Mouse (Mus musculus): ENCODE data around the gene Mindy4.

The Mindy4 gene

DNA sequence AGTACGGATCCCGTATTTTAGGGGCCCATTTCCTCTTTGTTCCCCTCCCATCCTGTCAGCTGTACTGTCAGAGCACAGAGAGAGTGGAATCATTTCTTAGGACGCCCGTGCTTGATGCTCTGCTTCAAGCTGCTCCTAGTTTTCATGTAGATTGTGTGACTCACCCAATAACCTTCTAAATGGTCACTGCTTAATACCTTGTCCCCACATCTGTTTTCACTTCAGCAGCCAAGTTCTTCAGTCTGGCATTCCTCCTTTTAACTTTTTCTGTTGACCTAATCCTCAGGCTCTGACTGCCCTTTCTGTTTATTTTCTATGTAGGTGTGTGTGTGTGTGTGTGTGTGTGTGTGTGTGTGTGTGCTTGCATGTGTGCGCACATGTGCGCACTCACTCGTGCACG lies 4.6 kb downstream of the Mindy4 start:
- no peak for DNase-seq (ENCODE audit: low spot score)

DNA sequence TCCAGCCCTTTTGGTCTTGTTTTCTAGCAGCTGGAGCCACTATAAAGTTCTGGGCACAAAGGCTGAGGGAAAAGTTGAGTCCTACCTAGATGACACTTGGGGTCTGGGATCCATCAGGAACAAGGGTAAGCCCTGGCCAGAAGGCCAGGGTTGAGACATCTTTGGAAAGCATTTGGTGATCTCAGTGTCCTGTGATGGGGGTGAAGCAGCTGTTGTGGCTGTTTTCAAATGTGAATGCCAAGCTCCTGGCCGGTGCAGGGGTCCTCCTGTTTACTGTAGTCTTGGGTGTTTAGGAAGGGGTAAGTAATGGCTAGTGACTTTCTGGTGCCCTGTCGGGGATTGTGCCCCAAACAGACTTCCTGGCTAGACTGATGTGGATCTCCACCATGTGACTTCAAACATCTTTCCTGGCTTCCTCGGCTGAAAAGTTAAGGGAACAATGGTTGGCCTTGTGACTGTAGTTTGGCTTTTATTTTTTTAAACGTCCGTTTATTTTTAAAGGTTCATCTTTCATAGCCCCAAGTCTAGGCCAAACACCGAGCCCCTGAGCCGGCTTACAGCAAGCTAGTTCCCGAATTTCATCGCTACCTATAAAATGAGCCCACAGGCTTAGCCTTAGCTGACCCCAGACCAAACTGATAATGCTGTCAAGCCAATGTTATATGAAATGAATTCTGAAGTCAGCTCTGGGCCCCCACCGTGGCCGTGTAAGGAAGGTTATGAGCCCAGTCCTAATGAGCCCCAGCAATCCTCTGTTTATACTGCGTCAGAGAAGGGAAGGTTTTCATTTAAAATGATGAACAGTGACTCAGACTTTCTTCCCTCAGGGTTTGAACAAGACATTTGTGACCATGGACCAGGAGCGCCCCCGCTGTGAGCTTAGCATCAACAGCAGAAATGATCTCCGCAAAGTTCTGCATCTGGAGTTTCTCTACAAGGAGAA lies 7.5 kb downstream of the Mindy4 start:
- no peak for DNase-seq (ENCODE audit: low spot score)

DNA sequence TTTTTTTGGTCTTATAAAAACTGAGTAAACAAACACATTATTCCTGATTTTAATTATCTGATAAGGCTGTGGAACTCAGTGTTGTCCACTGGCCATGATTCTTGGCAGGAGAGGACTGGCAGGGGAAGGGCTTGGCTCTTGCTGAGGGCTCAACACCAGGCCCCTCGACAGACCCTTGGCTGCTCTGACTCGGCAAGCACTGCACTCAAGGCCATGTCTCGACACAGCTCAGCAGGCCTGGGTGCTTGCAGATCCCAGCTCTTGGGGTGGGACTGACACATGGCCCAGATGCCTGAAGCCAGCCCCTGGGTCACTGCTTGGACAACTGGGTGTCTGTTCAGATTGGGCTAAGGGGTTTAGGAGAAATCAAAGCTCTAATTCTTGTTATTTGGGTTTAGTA lies 11.4 kb downstream of the Mindy4 start:
- DNase-seq (ENCODE audit: low spot score), result no peak

DNA sequence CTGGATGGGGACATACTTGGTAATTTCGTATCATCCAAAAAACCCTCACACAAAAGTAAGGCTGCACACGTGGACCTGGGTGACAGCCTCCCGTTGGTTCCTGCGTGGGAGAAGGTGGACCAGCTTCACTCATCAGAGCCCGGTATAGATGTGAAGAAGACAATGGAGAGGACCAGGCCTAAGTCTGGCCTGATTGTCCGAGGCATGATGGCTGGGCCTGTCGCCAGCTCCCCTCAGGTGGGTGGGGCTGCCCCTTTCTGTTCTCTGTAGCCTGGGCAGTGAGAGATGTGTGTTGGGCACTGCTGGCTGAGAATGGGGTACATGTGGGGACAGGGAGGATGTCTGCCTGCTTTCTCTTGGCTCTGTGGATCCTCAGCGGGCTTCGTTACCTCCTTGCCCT lies 15.0 kb downstream of the Mindy4 start:
- no peak for DNase-seq (ENCODE audit: low spot score)

DNA sequence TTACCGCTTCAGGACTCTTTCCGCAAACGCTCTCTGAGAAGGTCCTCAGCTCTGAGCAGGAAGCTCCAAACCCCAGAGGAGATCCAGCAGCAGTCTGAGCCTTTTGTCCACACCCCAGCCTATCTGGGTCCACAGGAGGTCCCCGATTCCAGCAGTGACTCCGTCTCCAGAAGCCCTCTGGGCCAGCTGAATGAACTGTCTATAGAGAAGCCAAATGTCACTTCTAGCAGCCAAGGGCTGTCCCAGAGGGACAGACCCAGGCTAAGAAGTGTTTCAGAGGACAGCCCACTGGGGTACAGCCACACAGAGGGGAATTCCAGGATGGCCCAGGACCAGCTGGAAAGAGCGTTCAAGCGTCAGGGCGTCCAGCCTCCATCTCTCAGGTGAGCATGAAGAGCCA lies 20.8 kb downstream of the Mindy4 start:
- no peak for DNase-seq (ENCODE audit: low spot score)

DNA sequence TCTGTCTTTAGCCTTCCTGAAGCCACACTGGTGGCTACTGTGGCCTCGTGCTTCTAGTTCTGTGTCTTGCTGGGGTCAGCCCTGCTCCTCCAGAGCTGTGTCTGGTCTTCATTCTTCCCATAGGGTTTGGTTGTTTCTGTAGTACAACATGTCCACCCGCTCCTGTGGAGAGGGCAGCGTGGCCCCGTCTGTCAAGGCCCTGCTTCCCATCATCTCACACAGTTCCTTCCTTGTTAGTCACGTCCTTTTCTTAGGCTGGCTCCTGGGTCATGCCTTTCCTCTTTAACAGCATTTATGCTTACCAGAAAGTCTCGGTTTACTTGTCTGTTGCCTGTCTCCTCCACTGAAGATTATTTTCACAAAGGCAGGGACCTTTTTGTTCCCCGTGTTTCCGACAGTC lies 26.9 kb downstream of the Mindy4 start:
- no peak for DNase-seq (ENCODE audit: low spot score)

DNA sequence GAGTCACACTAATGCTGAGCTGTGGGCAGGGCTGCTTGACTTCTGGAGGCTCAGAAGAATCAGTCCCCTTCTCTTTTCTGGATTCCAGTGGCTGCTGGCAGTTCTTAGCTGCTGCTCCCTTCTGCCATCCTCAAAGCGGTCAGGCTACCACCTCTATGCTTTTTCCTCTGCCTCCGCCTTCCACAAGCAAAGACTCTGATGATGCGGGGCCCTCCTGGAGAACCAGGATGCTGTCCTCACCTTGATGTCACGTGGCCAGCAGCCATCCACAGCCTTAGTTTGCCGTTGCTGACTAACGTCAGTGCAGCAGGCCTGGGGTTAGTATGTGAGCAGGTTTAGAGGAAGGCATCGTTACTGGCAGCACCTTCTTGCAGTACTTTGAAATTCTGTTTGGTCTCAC lies 28.9 kb downstream of the Mindy4 start:
- DNase-seq (ENCODE audit: low spot score), result no peak

DNA sequence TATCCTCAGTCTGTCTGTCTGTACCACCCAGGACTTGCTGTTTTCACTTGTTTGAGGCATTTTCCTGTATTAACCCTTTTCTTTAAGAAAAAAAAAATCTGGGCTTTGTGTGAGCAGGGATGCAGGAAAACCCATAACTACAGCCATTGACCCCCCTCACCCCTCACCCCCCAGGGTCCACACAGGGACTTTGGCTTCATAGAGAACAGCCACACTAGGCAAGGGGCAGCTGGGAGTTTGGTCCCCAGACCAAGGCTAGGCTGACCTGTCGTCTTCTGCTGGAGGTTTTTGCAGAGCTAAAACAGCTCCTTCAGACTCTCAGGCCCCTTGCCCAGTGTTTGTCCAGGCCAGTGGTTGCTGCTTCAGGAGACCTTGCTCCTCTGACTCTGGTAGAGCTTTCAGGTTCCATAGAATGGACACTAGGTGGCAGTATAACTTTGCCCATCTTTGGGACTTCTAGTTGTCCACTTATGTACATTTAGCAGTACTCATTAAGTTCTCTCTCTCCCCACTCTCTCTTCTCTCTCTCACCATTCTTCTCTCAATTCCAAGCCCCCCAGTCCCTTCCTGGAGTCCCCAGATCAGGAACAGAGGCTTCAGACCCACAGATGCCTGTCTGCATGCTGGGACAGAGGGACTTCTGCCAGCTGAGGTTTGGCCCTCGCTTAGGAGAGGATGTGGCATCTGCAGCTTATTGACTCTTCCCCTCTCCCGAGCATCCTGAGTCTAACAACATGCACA lies 29.5 kb downstream of the Mindy4 start:
- peak; percentile 90 for DNase-seq (ENCODE audit: low spot score)

DNA sequence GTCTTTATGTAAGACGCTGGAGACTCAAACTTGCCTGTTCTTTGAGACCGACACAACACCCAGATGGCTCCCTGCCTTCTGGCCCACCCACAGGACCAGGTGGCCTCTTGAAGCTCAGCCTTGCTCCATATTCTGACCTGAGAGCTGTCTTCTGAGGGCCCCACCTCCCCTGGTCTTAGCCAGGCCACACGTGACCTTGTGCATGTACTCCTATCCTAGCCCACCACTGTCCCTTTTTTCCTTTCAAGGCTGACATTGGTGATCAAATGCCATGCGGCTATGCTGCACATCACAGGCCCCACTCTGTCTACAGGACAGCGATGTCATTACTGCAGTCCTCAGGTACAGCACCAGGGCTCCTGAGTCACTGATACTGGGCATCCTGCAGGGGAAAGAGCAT lies 30.1 kb downstream of the Mindy4 start:
- no peak for DNase-seq (ENCODE audit: low spot score)

DNA sequence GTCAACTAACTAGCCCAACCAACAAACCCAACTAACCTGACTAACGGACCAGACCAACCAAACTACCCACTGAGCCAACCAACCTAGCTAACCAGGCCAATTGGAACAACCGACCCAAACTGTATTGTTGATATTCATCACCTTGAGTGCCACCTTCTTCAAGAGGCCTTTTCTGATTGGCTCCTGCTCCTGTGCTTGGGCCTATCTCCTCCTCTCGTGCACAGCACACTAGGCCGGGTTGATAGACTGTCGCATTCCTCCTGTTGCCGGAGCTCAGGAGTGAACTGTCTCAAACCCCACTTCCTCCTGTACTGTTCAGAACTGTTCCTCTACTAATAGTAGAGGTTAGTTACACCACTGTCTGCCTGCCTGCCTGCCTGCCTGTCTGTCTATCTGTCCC lies 31.5 kb downstream of the Mindy4 start:
- DNase-seq (ENCODE audit: low spot score), result no peak

DNA sequence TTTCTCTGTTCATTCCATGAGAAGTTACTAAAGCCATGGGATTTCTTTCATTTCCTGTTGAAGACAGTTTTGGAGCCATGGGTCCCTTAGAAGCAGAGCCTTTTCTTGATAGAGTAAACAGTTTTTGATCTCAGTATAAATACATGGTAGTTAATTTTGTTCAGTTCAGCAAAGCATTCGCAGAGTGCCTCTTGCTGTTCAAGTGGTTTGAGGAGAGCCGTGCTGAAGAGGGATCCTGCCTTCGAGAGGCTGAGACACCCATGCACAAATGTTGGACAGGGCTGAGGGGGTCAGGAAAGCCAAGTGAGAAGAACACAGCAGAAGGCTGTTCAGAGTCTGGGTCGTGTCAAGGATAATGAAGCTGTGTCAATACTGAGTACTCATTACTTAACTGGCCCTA lies 32.5 kb downstream of the Mindy4 start:
- no peak for DNase-seq (ENCODE audit: low spot score)

DNA sequence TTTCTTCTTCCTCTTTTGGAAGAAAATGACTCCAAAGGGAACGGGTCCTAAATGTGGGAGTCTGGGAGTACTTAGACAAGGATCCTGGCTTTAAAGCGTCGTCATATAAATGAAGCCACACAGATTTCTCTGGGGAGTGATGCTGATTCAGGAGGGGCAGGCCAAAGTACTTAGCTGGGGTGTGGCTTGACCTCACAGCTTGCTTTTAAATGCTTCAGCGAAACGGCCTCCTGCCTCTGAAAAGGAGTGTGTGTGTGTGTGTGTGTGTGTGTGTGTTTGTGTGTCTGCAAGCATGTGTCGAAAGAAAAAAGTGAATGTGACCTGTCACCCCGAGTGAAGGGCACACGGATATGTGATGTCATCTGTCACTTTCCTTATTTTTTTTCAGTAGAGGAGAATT lies 36.7 kb downstream of the Mindy4 start:
- DNase-seq (ENCODE audit: low spot score), result no peak

DNA sequence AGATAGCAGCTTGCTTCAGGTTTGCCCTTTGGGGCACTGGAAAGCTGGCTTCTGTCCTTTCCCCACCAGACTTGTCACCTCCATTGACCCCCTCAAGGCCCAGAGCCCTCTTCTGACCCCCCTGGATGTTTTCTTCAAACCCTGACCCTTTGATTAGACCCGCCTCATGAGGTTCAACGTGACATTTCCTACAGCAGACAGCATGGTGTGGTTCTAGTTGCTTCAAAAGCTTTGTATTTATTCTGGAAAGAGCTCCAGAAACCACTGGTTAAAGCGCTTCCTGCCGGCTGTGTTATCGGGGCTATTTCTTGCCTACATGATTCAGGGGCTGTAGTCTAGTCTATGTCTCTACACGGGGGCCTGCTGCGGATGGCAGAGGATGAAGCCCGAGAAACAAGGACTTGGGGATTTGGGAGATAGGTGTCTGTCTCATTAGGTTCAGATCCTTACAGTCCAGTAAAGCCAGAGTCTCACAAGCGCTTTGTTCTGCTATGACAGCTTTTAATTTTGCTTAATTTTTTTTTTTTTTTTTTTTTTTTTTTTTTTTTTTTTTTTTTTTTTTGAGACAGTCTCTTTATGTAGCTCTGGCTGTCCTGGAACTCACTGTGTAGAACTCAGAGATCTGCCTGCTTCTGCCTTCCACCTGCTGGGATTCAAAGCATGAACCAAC lies 37.5 kb downstream of the Mindy4 start:
- no peak for DNase-seq (ENCODE audit: low spot score)

DNA sequence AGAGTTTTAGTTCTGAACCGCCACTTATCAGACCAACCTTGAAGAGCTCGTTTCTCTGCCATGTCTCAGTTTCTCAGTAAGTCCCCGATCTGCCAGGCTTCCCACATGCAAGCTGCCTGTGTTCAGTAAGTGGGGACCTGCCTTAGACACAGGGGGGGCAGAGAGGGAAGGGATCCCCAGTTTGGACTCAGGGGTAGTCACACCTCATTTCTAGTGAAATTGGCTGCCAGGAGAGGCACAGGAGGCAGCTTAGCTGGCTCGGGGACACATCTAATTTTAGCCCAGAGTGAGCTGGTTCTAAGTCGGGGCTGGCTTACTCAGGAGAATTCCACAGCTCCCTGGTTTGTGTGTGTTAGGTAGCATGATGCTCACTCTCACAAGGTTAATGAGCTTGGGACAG lies 38.3 kb downstream of the Mindy4 start:
- DNase-seq (ENCODE audit: low spot score), result no peak

DNA sequence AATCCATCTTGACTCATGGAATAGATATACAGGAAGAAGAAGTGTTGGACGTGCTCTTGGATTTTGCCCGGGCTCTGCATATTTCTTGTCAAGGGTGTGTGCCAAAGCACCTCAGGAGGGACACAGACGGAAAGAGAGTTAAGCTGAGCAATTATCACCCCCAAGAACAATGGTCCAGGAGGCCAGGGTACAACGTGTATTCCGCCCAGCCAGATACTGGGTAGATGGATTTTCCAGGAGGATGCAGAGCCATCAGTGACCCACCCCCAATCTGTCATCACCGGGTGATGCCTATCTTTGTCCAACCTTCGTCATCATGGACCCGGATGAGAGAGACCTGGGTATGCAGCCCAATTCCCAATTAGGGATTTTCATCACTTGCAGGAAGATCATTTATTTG lies 42.5 kb downstream of the Mindy4 start:
- no peak for DNase-seq (ENCODE audit: low spot score)

DNA sequence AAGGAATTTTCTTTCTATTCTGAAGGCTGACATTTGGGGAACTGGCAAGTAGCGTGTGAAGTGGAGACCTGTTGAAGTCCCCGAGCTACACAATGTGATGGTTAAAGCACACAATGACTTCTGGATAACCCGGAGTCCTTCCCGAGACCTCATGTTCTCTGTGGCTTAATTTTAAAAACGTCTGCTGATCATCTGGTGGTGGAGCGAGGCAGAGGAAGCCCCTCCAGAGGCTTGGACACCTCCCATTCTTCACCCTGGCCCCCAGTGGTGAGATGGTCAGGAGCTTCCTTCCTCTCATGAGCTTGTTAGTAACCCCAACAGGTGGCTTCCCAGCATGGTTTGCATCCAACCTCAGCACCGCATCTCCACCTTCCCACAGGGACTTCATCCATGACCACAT lies 43.3 kb downstream of the Mindy4 start:
- no peak for DNase-seq (ENCODE audit: low spot score)

DNA sequence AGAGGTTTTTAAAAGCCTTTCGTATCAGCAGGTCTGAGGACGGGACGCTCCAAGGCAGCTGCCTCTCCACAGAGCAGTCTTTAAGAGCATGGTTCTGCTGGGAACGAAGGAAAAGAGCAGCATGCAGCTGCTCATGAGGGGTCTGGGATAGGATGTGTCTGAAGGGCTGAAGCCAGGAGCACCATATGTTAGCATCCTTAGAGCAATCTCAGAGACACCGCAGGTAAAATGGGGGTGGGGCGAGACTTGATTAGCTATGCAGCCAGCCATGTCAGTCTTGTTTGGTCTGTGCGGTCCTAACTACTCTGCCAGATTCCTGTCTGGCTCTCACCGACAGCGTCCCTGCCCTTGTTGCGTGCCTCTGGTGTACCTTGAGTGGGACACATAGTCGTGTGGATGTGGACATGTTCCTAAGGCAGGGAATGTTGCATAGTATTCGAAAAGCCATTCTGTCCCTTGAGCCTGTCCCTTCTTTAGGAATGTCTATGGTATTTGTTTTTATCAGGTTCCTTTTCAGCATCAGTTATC lies 43.8 kb downstream of the Mindy4 start:
- no peak for DNase-seq (ENCODE audit: low spot score)

DNA sequence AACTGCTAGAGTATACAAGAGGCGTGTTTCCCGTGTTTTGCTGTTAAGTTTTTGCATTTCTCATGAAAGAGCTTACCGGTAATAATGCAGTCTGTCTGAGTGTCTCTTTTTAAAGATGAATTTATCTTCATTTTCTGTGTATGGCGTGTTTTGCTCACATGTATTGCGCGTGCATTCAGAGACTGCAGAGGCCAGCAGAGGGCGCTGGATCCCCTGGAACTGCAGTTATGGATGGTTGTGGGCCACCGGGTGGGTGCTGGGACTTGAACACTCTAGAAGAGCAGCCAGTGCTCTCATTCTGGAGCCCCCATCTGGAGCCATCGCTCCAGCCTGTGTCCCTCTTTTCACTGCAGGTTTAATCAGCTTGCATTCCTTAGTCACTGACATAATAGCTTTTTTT lies 46.1 kb downstream of the Mindy4 start:
- no peak for DNase-seq (ENCODE audit: low spot score)

DNA sequence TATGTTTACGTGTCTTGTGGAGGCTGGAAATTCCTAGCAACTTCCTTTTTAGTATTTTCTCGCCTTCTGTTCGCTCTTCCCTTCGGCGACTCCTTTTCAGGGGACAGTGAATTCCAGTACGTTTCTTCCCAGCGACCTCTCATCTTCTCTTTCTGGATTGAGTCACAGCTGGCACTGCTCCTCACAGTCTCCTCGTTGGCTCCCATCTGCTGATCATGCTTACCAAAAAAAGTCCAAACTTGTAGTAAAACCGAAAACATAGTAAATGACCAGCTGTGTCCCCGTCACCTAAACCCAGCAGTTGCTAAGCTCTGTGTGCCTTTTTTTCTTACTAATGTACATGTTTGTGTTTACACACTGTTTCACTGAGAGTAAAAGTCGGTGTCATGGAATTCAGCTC lies 47.6 kb downstream of the Mindy4 start:
- DNase-seq (ENCODE audit: low spot score), result no peak

DNA sequence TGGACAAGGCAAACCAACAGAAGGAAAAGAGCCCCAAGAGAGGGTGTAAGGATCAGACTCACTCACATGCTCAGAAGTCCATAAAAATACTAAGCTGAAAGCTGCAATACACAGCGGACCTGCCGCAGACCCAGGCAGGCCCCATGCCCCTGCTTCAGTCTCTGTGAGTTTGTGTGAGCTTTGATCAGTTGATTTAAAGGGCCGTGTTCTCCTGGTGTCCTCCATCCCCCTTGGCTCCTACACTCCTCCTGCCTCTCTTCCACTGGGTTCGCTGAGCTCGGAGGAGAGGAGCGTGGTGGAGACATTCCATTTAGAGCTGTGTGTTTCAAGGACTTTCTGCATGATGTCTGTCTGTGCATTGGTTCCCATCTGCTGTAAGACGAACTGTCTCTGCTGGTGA lies 48.4 kb downstream of the Mindy4 start:
- no peak for DNase-seq (ENCODE audit: low spot score)

DNA sequence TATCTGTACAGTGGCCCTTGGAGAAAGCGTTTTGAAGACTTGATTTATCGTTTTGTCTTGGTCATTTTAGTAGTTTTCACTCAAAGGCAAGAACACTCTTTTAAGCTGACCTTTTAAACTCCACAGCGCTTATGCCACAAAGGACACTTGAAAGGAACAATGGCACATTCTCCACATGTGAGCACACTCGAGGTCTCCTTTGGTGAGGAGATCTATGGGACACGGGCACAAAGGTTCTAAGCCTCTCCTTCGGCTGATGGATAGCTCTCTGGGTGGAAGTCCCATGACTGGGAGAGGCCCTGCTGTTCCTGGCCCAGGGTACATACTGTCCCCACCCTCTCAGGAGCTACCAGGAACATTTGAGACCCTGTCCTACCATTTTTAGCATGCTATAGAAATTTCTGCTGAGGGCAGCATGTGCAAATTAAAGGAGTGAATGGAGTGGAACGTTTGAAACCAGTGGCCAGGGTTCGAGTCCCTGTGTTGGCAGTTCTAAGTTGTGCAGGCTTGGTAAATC lies 49.6 kb downstream of the Mindy4 start:
- DNase-seq (ENCODE audit: low spot score), result no peak

DNA sequence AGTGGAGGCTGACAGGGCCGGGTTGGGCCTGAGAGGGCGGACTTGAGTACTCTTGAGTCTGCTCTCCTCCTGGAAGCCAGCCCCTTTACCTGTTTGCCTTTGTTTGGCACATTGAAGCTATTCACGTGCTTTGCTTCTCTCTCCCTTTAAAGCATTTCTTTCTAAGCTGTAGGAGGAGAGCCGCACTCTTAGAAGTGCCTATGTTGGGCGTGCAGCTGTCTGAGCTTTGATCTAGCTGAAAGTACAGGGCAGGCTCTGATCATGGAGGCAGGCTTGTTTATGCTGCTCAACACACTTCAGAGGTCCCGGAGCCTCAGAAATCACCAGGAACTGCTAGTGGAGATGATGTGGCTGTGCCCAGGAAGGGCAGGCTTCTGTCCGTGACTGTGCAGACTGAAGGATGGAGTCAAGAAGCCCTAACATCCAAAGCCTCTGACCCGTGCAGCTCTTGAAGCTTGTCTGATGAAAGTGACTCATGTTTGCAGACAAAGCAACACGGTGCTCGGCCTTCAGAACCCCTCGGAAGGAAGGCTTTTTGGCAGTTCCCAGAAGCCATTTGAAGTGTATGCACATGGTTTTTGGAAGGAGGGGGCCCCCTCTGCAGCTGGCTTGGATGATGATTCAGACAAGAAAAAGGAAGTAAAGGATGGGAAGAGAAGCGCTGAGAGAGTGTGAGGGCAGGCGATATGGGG lies 53.5 kb downstream of the Mindy4 start:
- DNase-seq (ENCODE audit: low spot score), result no peak
